Mouse (Mus musculus) bone marrow, adult 2 months (tissue): ENCODE data around the gene Gm9970.

Experiments used
- CTCF ChIP-seq: fragments of 200-500 bp; IDR thresholded peaks from 2 replicates; pipeline ENCODE4 v1.5.1; 2011; ENCODE audit warnings: low read length, control low read depth; ENCODE audit not compliant: control insufficient read depth, insufficient read depth
- POLR2A ChIP-seq: fragments of 200-500 bp; IDR thresholded peaks from 2 replicates; pipeline ENCODE4 v1.6.1; 2011; ENCODE audit warnings: low read depth, mild to moderate bottlenecking, control low read depth, low read length, borderline replicate concordance; ENCODE audit not compliant: control insufficient read depth

GRCm38 (mm10) chr5:31198616-31199320, 42.3 kb downstream of the Gm9970 start:
- no peak for TF ChIP-seq POLR2A
- no peak for TF ChIP-seq CTCF
